ENCODE assay signal across 8 mouse cellular contexts in genomic region chr4:59932505-59933281, GRCm38 (mm10). TPM values are rescaled to one million over a fixed set of nuclear protein-coding genes. Genes with fewer than 3 reads are reported as not detected.
A peak's percentile ranks its signal among the peaks of the same experiment; 100 is the strongest.
DNase-seq lines count a peak whose midpoint lies in the region; ATAC-seq and TF ChIP-seq lines count a peak whose summit lies in the region.
"Had no signal": no experiment of that assay in that cellular context is flagged by ENCODE, and none has a peak within 500 bp of the region (broad histone marks: within the 10 kb centered on the region; RNA-seq: fewer than 3 reads in every experiment).

No protein-coding gene starts in this region.

- peak; percentile 56 for DNase-seq in lung, postnatal 0 days (ENCODE audit: low spot score)
- no peak for DNase-seq in lung, adult 18-20 months
- DNase-seq in adipocyte (ENCODE audit: low spot score): peak; percentile 14
- DNase-seq in kidney, adult 9 months: peak; percentile 56
- DNase-seq in naive thymus-derived CD4-positive, alpha-beta T cell, adult 2 months (ENCODE audit: low read depth): peak; percentile 39

- H3K4me3 ChIP-seq in lung, postnatal 0 days (ENCODE audit: low read depth, low read length): no peak overlapping the region
- H3K4me3 ChIP-seq in forebrain, embryonic 12.5 days (replicated peaks): no peak overlapping the region

- WGBS in lung, postnatal 0 days: 47% methylated on average over 6 of the region's 6 CpGs
- WGBS in forebrain, embryonic 12.5 days: 60% methylated on average over 6 of the region's 6 CpGs

- H3K27me3 ChIP-seq in lung, postnatal 0 days (replicated peaks; ENCODE audit: insufficient read depth, low read length): no peaks in the 10 kb centered on the region
- no peaks in the 10 kb centered on the region for H3K27me3 ChIP-seq in forebrain, embryonic 12.5 days

- no peak overlapping the region for H3K4me2 ChIP-seq in lung, postnatal 0 days (replicated peaks; ENCODE audit: low read depth, low read length)
- H3K4me2 ChIP-seq in forebrain, embryonic 12.5 days: no peak overlapping the region

- no peak overlapping the region for H3K27ac ChIP-seq in lung, postnatal 0 days (ENCODE audit: low read length)
- H3K27ac ChIP-seq in forebrain, embryonic 12.5 days: no peak overlapping the region

- peak; percentile 48 for TF ChIP-seq CTCF in lung, postnatal 0 days (IDR thresholded peaks at IDR 0.05)

- ATAC-seq in lung, postnatal 0 days: peak; percentile 44
- ATAC-seq in forebrain, embryonic 12.5 days (ENCODE audit: low FRiP score): peak; percentile 70
- ATAC-seq in monocyte, adult 5-6 weeks (replicated peaks; ENCODE audit: insufficient number of reproducible peaks, low FRiP score, low TSS enrichment, poor library complexity, severe bottlenecking): no peak

- H3K9ac ChIP-seq in lung, postnatal 0 days (replicated peaks; ENCODE audit: low read depth): no peak overlapping the region
- H3K9ac ChIP-seq in forebrain, embryonic 12.5 days: no peak overlapping the region

- H3K9me3 ChIP-seq in lung, postnatal 0 days (ENCODE audit: low read length): no peaks in the 10 kb centered on the region
- H3K9me3 ChIP-seq in forebrain, embryonic 12.5 days: no peaks in the 10 kb centered on the region

- H3K4me1 ChIP-seq in lung, postnatal 0 days (ENCODE audit: insufficient read depth, low read depth, low read length): no peaks in the 10 kb centered on the region
- no peaks in the 10 kb centered on the region for H3K4me1 ChIP-seq in forebrain, embryonic 12.5 days

- TF ChIP-seq EP300 in lung, postnatal 0 days (IDR thresholded peaks at IDR 0.05): no peak

- no peaks in the 10 kb centered on the region for H3K36me3 ChIP-seq in lung, postnatal 0 days (ENCODE audit: insufficient read depth, low read length)
- H3K36me3 ChIP-seq in forebrain, embryonic 12.5 days (replicated peaks): no peaks in the 10 kb centered on the region

RNA-seq across cellular contexts. Expression of gene Slc46a2, which starts 17.8 kb away (rescaled TPM):
- polyA plus RNA-seq in lung, postnatal 0 days (2015; fragmentation: Nextera tagmentation; extraction: Ambion mirVana): 0.10 TPM in 2 replicates
- 0.06 TPM in 1 of 2 replicates, not detected in the other for polyA plus RNA-seq in forebrain, embryonic 12.5 days (2016; fragmentation: Nextera tagmentation; extraction: Ambion mirVana)
- not detected in 3 replicates for total RNA-seq in monocyte, adult 5-6 weeks (2017)
- total RNA-seq: left cerebral cortex, postnatal 10 days had no signal

RNA-seq across cellular contexts. Expression of gene Mup4, which starts 27.8 kb away (rescaled TPM):
- polyA plus RNA-seq in lung, postnatal 0 days (2015; fragmentation: Nextera tagmentation; extraction: Ambion mirVana): not detected in 2 replicates
- polyA plus RNA-seq in forebrain, embryonic 12.5 days (2016; fragmentation: Nextera tagmentation; extraction: Ambion mirVana): not detected in 2 replicates
- not detected in 3 replicates for total RNA-seq in monocyte, adult 5-6 weeks (2017)
- total RNA-seq: left cerebral cortex, postnatal 10 days had no signal

RNA-seq across cellular contexts. Expression of gene Mup6, which starts 31.4 kb away (rescaled TPM):
- polyA plus RNA-seq in lung, postnatal 0 days (2015; fragmentation: Nextera tagmentation; extraction: Ambion mirVana): not detected in 2 replicates
- polyA plus RNA-seq in forebrain, embryonic 12.5 days (2016; fragmentation: Nextera tagmentation; extraction: Ambion mirVana): not detected in 2 replicates
- not detected in 3 replicates for total RNA-seq in monocyte, adult 5-6 weeks (2017)
- total RNA-seq: left cerebral cortex, postnatal 10 days had no signal

Comparison
In these comparisons a context has a peak if more than half of its experiments do, and no peak if none do; other contexts are left out.
1. DNase-seq: peak in lung, postnatal 0 days (single experiment), adipocyte (single experiment), kidney, adult 9 months (single experiment) and naive thymus-derived CD4-positive, alpha-beta T cell, adult 2 months (single experiment); none in lung, adult 18-20 months (0 of 2).